Mouse (Mus musculus) lung, embryonic 16.5 days (tissue): ENCODE measurements around the gene Pip4k2a. TPM values are rescaled to one million over a fixed set of nuclear protein-coding genes. Genes with fewer than 3 reads are reported as not detected.

Source experiments
- ATAC-seq: fragments of 200-750 bp; cut with Nextera tagmentation; 2 replicates; pipeline ENCODE4 v1.8.0; 2017; ENCODE audit warnings: low read depth, mild to moderate bottlenecking, moderate library complexity
- H3K27ac ChIP-seq: fragments of 300-500 bp; sonication (generic); 2 replicates; pipeline ENCODE4 v1.5.1; 2014; ENCODE audit warnings: mild to moderate bottlenecking, control low read depth, low read length
- H3K27me3 ChIP-seq: fragments of 300-500 bp; sonication (generic); 2 replicates; pipeline ENCODE4 v1.6.1; 2014; ENCODE audit warnings: low read depth, low read length, mixed read lengths; ENCODE audit not compliant: control insufficient read depth, insufficient read depth
- H3K36me3 ChIP-seq: fragments of 300-500 bp; sonication (generic); 2 replicates; pipeline ENCODE4 v1.6.1; 2014; ENCODE audit warnings: low read length; ENCODE audit not compliant: control insufficient read depth, insufficient read depth
- H3K4me1 ChIP-seq: fragments of 300-500 bp; sonication (generic); replicated peaks from 2 replicates; pipeline ENCODE4 v1.6.1; 2014; ENCODE audit warnings: low read length, mixed read lengths; ENCODE audit not compliant: control insufficient read depth, insufficient read depth
- H3K4me2 ChIP-seq: fragments of 300-500 bp; sonication (generic); 2 replicates; pipeline ENCODE4 v1.6.1; 2014; ENCODE audit warnings: low read depth, low read length, control low read depth
- H3K4me3 ChIP-seq: fragments of 300-500 bp; sonication (generic); 2 replicates; pipeline ENCODE4 v1.5.1; 2014; ENCODE audit warnings: mild to moderate bottlenecking, low read length, control low read depth
- H3K9ac ChIP-seq: fragments of 300-500 bp; sonication (generic); 2 replicates; pipeline ENCODE4 v1.6.1; 2014; ENCODE audit warnings: low read length, control low read depth
- H3K9me3 ChIP-seq: fragments of 300-500 bp; sonication (generic); 2 replicates; pipeline ENCODE4 v1.6.1; 2016; ENCODE audit warnings: low read length; ENCODE audit not compliant: control insufficient read depth
- WGBS: fragments of 180-500 bp; shearing (Covaris S2); extraction: QIAGEN DNeasy Blood & Tissue Kit; methylation state at CpG from one replicate; pipeline ENCODE4 v1.1.7; 2014; 5-methylcytosine and 5-hydroxymethylcytosine counted together
- polyA plus RNA-seq: library from polyadenylated mRNA; unstranded; fragments of >200 nt; fragmentation: Nextera tagmentation; extraction: Ambion mirVana; gene quantifications from 2 replicates; pipeline ENCODE4 v1.2.1, GENCODE M21; 2015

Gene Pip4k2a
- polyA plus RNA-seq, 1 experiment from 2014 or later: 7.4 TPM

- Histone ChIP-seq H3K4me2 (no peak overlapping the region), H3K36me3 (no peaks in the 10 kb centered on the region), H3K4me1 (no peaks in the 10 kb centered on the region), H3K9ac (no peak overlapping the region), H3K27ac (no peak overlapping the region), H3K4me3 (no peak overlapping the region), H3K9me3 (no peaks in the 10 kb centered on the region), H3K27me3 (no peaks in the 10 kb centered on the region)
- WGBS: 74% methylated on average over 13 of the region's 13 CpGs
- no peak for ATAC-seq
Observed at GRCm38 (mm10) chr2:18856461-18856860, 141.5 kb downstream of the Pip4k2a start.

- H3K36me3 ChIP-seq: no peaks in the 10 kb centered on the region
- 39% methylated on average over 8 of the region's 8 CpGs for WGBS
- no peak overlapping the region for H3K4me3 ChIP-seq
- no peak overlapping the region for H3K9ac ChIP-seq
- no peak for ATAC-seq
- no peaks in the 10 kb centered on the region for H3K4me1 ChIP-seq
- no peak overlapping the region for H3K27ac ChIP-seq
- no peaks in the 10 kb centered on the region for H3K9me3 ChIP-seq
- H3K27me3 ChIP-seq: no peaks in the 10 kb centered on the region
- H3K4me2 ChIP-seq: no peak overlapping the region
Observed at GRCm38 (mm10) chr2:18855246-18855645, 142.7 kb downstream of the Pip4k2a start.

- H3K9me3 ChIP-seq: no peaks in the 10 kb centered on the region
- 76% methylated on average over 5 of the region's 5 CpGs for WGBS
Observed at GRCm38 (mm10) chr2:18853345-18853744, 144.6 kb downstream of the Pip4k2a start.

GRCm38 (mm10) chr2:18850657-18851056 is 147.3 kb downstream of the Pip4k2a start:
- Histone ChIP-seq H3K9me3 (no peaks in the 10 kb centered on the region), H3K9ac (no peak overlapping the region), H3K36me3 (no peaks in the 10 kb centered on the region), H3K27me3 (no peaks in the 10 kb centered on the region), H3K4me1 (no peaks in the 10 kb centered on the region), H3K4me3 (no peak overlapping the region), H3K27ac (no peak overlapping the region), H3K4me2 (no peak overlapping the region)
- WGBS: 42% methylated on average over 8 of the region's 8 CpGs
- ATAC-seq: no peak

More at GRCm38 (mm10) chr2:18853345-18853744, 144.6 kb downstream of the Pip4k2a start:
- no peak overlapping the region for H3K9ac ChIP-seq
- no peaks in the 10 kb centered on the region for H3K27me3 ChIP-seq
- H3K4me3 ChIP-seq: no peak overlapping the region
- no peak overlapping the region for H3K4me2 ChIP-seq
- ATAC-seq: no peak
- H3K36me3 ChIP-seq: no peaks in the 10 kb centered on the region
- H3K4me1 ChIP-seq: no peaks in the 10 kb centered on the region
- no peak overlapping the region for H3K27ac ChIP-seq

- Histone ChIP-seq H3K36me3 (no peaks in the 10 kb centered on the region), H3K9ac (no peak overlapping the region), H3K4me3 (no peak overlapping the region), H3K9me3 (no peaks in the 10 kb centered on the region), H3K27ac (no peak overlapping the region), H3K27me3 (no peaks in the 10 kb centered on the region), H3K4me2 (no peak overlapping the region), H3K4me1 (no peaks in the 10 kb centered on the region)
- ATAC-seq: no peak
- WGBS: 90% methylated on average over 5 of the region's 5 CpGs
Observed at GRCm38 (mm10) chr2:18848074-18848629, 149.8 kb downstream of the Pip4k2a start.

- WGBS: 86% methylated on average over 6 of the region's 6 CpGs
- ATAC-seq: no peak
- H3K4me1 ChIP-seq: no peaks in the 10 kb centered on the region
Observed at GRCm38 (mm10) chr2:18842527-18842926, 155.4 kb downstream of the Pip4k2a start.

GRCm38 (mm10) chr2:18841051-18841450 is 156.9 kb downstream of the Pip4k2a start:
- Histone ChIP-seq H3K27ac (no peak overlapping the region), H3K27me3 (no peaks in the 10 kb centered on the region)
- no peak for ATAC-seq

More at GRCm38 (mm10) chr2:18842527-18842926, 155.4 kb downstream of the Pip4k2a start:
- Histone ChIP-seq H3K9me3 (no peaks in the 10 kb centered on the region), H3K4me3 (no peak overlapping the region), H3K27me3 (no peaks in the 10 kb centered on the region), H3K27ac (no peak overlapping the region), H3K36me3 (no peaks in the 10 kb centered on the region), H3K4me2 (no peak overlapping the region), H3K9ac (no peak overlapping the region)

GRCm38 (mm10) chr2:18839532-18839931 is 158.4 kb downstream of the Pip4k2a start:
- H3K4me2 ChIP-seq: no peak overlapping the region
- WGBS: 86% methylated on average over 4 of the region's 4 CpGs
- no peak for ATAC-seq

More at GRCm38 (mm10) chr2:18841051-18841450, 156.9 kb downstream of the Pip4k2a start:
- WGBS: 84% methylated on average over 8 of the region's 8 CpGs
- Histone ChIP-seq H3K4me1 (no peaks in the 10 kb centered on the region), H3K36me3 (no peaks in the 10 kb centered on the region), H3K9me3 (no peaks in the 10 kb centered on the region), H3K9ac (no peak overlapping the region), H3K4me3 (no peak overlapping the region), H3K4me2 (no peak overlapping the region)

GRCm38 (mm10) chr2:18835266-18835908 is 162.5 kb downstream of the Pip4k2a start:
- Histone ChIP-seq H3K9ac (no peak overlapping the region), H3K4me2 (no peak overlapping the region), H3K4me3 (no peak overlapping the region), H3K9me3 (no peaks in the 10 kb centered on the region), H3K27me3 (no peaks in the 10 kb centered on the region; the same call in 1 of the 2 replicates), H3K27ac (no peak overlapping the region), H3K36me3 (no peaks in the 10 kb centered on the region), H3K4me1 (no peaks in the 10 kb centered on the region)
- no peak for ATAC-seq
- WGBS: 83% methylated on average over 12 of the region's 12 CpGs

More at GRCm38 (mm10) chr2:18839532-18839931, 158.4 kb downstream of the Pip4k2a start:
- no peaks in the 10 kb centered on the region for H3K36me3 ChIP-seq
- H3K9ac ChIP-seq: no peak overlapping the region
- no peak overlapping the region for H3K27ac ChIP-seq
- no peaks in the 10 kb centered on the region for H3K4me1 ChIP-seq
- H3K9me3 ChIP-seq: no peaks in the 10 kb centered on the region
- no peaks in the 10 kb centered on the region for H3K27me3 ChIP-seq
- H3K4me3 ChIP-seq: no peak overlapping the region
